Mouse (Mus musculus) kidney, adult 2 months (tissue): ENCODE data around the gene Kcnmb4. TPM values are rescaled to one million over a fixed set of nuclear protein-coding genes. Genes with fewer than 3 reads are reported as not detected.
A peak's percentile ranks its signal among the peaks of the same experiment; 100 is the strongest.

Experiments used
- DNase-seq: peaks from one replicate; pipeline ENCODE4 v3.0.0; 2021
- H3K27ac ChIP-seq: fragments of 200-500 bp; 2 replicates; pipeline ENCODE4 v1.5.1; 2012; ENCODE audit warnings: low read depth, low read length, control low read depth, inconsistent platforms; ENCODE audit not compliant: insufficient read depth
- H3K27me3 ChIP-seq: fragments of 200-500 bp; replicated peaks from 2 replicates; pipeline ENCODE4 v1.6.1; 2012; ENCODE audit warnings: mild to moderate bottlenecking, moderate library complexity, low read length, inconsistent platforms; ENCODE audit not compliant: control insufficient read depth, insufficient read depth
- H3K36me3 ChIP-seq: fragments of 200-500 bp; 2 replicates; pipeline ENCODE4 v1.6.1; 2012; ENCODE audit warnings: mild to moderate bottlenecking, moderate library complexity, low read length, inconsistent platforms; ENCODE audit not compliant: control insufficient read depth, insufficient read depth
- H3K4me1 ChIP-seq: fragments of 200-500 bp; 2 replicates; pipeline ENCODE4 v1.6.1; 2011; ENCODE audit warnings: low read length; ENCODE audit not compliant: control insufficient read depth, insufficient read depth
- H3K4me3 ChIP-seq: fragments of 200-500 bp; 2 replicates; pipeline ENCODE4 v1.5.1; 2011; ENCODE audit warnings: mild to moderate bottlenecking, low read depth, low read length, control low read depth; ENCODE audit not compliant: insufficient read depth
- CTCF ChIP-seq: fragments of 200-500 bp; conservative IDR thresholded peaks from 2 replicates; pipeline ENCODE4 v1.5.1; 2011; ENCODE audit warnings: low read depth, mild to moderate bottlenecking, control low read depth, low read length, moderate library complexity, mixed read lengths; ENCODE audit not compliant: insufficient read depth, insufficient read length
- POLR2A ChIP-seq: fragments of 200-500 bp; IDR thresholded peaks from one replicate; pipeline ENCODE4 v1.6.1; 2011; ENCODE audit warnings: low read depth, low read length, control low read depth
- WGBS: fragments of 180-500 bp; shearing (Covaris S2); methylation state at CpG from one replicate; pipeline ENCODE4 v1.1.7; 2018; 5-methylcytosine and 5-hydroxymethylcytosine counted together
- polyA plus RNA-seq: library from polyadenylated mRNA; depleted of rRNA; stranded (reverse); fragments of >200 nt; gene quantifications from 2 replicates; pipeline ENCODE4 v1.2.3, GENCODE M21; 2012

Kcnmb4 gene
- polyA plus RNA-seq, 1 experiment: 1.5 TPM

DNA sequence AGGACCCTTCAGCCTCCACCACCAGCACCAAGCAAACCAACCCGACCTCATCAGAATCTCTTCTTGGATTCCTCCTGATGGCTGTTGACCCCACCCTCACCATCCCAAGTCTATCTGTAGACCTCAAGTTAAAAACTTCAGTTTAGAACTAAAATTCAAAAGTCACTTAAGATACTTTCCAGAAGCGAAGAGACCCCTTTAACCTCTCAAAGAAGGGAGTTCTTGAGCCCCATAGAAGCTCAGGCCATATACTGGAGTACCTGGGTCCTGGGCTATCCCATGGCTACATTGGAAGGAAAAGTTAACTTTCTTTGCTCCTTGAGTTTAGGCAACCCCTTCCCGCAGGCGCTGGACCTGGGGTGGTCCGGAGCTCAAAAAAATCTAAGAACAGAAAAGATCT lies 1.1 kb downstream of the Kcnmb4 start:
- Histone ChIP-seq H3K27ac (no peak overlapping the region), H3K4me3 (no peak overlapping the region), H3K4me1 (no peaks in the 10 kb centered on the region), H3K27me3 (peaks cover 9% of the 10 kb centered on the region), H3K36me3 (no peaks in the 10 kb centered on the region)
- DNase-seq: no peak
- no peak for TF ChIP-seq CTCF
- TF ChIP-seq POLR2A: no peak
- 21% methylated on average over 5 of the region's 5 CpGs for WGBS

DNA sequence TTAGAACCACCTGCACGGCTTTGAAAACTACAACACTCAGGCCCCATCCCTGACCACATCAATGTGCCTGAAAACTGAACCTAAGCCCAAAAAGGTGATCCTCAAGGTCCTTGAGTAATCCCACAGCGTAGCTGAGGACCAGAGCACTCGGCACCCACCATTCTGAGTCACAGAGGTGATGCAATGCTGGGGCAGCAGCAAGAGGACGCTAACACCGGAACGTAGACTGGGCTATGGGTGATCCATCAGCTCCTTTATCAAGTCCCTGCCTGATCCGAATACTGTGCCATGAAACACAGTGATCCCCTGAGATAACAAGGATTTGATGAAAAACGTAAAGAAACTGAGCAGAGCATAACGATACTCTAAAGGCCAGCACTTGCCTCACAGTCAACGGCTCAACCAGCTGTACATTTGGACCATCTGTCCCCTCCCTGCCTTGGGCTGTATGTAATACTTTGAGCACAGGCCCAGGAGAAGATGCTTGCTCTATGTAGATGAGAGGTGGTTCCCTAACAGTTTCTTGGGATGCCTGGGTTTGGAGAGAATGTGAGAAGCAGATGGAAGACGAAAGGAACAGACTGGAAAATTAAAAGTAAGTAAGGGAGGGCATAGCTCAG lies 3.3 kb downstream of the Kcnmb4 start:
- no peak overlapping the region for H3K4me3 ChIP-seq
- H3K36me3 ChIP-seq: no peaks in the 10 kb centered on the region
- peaks cover 8% of the 10 kb centered on the region for H3K27me3 ChIP-seq
- no peaks in the 10 kb centered on the region for H3K4me1 ChIP-seq
- TF ChIP-seq CTCF: no peak
- TF ChIP-seq POLR2A: no peak
- no peak overlapping the region for H3K27ac ChIP-seq
- no peak for DNase-seq
- WGBS: 92% methylated on average over 11 of the region's 11 CpGs

DNA sequence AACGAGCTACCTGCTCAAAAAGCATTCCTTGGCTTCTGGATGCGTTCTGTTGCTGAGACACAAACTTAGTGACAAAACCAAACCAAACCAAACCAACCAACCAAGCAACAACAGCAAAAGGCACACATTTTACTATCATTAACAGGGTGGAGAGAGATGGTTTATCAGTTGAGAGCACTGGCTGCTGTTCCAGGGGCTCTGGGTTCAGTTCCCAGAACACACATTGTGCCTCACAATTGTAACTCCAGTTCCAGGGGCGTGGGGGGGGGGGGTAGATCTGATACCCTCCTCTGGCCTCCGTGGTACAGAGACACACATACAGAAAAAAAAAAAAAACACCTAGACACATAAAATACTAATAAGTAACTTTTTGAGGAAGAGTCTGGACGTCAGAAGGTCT lies 5.6 kb downstream of the Kcnmb4 start:
- H3K27ac ChIP-seq: no peak overlapping the region
- no peaks in the 10 kb centered on the region for H3K36me3 ChIP-seq
- WGBS: 76% methylated on average over 5 of the region's 5 CpGs
- no peak overlapping the region for H3K4me3 ChIP-seq
- H3K27me3 ChIP-seq: peaks cover 2% of the 10 kb centered on the region; the same call in 1 of the 2 replicates
- no peaks in the 10 kb centered on the region for H3K4me1 ChIP-seq
- TF ChIP-seq POLR2A (no peak), CTCF (no peak)
- no peak for DNase-seq

DNA sequence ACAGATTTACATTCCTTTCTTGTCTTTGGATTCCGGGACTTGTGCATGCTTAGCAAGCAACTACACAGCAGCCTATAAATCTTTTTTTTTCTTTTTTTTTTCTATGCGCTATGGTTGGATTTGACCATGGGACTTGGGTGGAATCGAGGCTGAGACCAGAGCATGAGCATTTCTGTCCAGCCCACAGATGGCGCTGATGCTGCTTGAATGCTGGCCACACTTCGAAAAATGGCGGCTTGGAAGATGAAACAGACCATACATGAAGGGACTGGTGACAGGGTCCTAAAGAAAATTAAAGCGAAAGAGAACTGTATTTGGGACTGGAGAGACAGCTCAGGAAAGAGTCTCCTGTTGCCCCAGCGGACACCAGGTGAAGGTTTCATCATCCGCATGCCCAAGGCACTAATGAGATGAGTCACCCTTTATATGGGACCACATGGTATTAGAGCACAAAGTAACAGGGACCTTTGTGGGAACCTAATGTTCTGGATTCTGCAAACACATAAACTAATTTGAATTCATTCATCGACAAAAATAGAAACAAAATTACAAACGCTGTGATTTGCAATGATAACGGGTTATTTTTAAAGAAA lies 9.8 kb downstream of the Kcnmb4 start:
- no peak overlapping the region for H3K27ac ChIP-seq
- TF ChIP-seq CTCF (0 out of 2 replicates have a peak, but pooled peaks have one; percentile 15), POLR2A (no peak)
- no peaks in the 10 kb centered on the region for H3K27me3 ChIP-seq
- no peaks in the 10 kb centered on the region for H3K36me3 ChIP-seq
- DNase-seq: no peak
- no peaks in the 10 kb centered on the region for H3K4me1 ChIP-seq
- H3K4me3 ChIP-seq: no peak overlapping the region
- 95% methylated on average over 12 of the region's 12 CpGs for WGBS

DNA sequence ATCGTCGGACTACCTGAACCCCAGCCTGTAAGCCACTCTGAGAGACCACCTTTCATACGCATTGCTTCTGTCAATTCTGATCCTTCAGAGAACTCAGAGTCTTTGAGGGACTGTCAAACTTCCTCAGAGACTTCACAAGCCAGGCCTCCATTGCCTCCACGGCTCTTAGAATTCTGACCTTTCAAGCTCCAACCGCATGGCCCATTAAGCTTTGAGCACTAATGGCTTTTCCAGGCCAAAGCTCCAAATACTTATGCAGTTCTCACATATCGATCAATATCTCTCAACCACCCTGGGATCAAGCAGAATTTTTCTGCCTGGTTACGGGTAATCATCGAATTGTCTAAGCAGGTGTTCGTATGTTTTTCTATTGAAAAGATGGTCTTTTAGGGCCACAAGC lies 12.2 kb downstream of the Kcnmb4 start:
- TF ChIP-seq CTCF (no peak), POLR2A (no peak)
- Histone ChIP-seq H3K27ac (no peak overlapping the region), H3K36me3 (no peaks in the 10 kb centered on the region), H3K27me3 (no peaks in the 10 kb centered on the region), H3K4me1 (no peaks in the 10 kb centered on the region), H3K4me3 (no peak overlapping the region)
- WGBS: 59% methylated on average over 9 of the region's 9 CpGs
- no peak for DNase-seq

DNA sequence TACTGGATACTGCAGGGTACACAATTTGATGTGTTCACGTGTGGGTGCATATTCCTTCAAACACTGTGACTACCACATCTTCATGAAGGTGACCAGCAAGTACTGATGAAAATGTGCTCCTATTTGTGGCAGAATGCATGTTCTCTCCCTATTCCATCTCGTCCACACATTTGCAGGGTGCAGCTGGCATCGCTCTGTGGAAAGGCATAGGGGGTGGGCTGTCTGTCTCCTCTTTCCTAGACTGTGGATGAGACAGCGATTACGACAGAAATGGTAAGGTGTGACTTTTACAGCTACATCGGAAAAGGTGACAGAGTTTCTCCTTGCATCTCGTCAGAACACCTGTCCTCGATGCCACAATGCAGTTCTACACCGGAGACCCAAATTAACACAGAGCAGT lies 14.9 kb downstream of the Kcnmb4 start:
- H3K36me3 ChIP-seq: no peaks in the 10 kb centered on the region
- no peak overlapping the region for H3K4me3 ChIP-seq
- no peak overlapping the region for H3K27ac ChIP-seq
- WGBS: 93% methylated on average over 9 of the region's 9 CpGs
- no peak for DNase-seq
- H3K4me1 ChIP-seq: no peaks in the 10 kb centered on the region
- H3K27me3 ChIP-seq: no peaks in the 10 kb centered on the region
- no peak for TF ChIP-seq CTCF

DNA sequence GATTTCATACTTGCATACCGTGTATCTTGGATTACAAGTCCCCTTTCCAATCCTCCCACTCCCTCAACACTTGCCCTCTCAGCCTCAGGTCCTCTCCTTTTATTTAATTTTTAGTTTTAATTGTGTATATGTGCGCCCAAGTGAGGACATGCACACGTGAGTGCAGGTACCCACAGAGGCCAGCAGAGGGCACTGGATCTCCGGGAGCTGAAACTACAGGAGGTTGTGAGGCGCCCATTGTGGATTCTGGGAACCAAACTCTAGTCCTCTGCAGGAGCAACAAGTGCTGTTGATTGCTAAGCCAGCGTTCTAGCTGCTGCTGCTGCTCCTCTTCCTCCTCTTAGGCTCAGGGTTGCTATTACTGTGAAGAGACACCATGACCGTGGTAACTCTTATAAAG lies 20.9 kb downstream of the Kcnmb4 start:
- no peaks in the 10 kb centered on the region for H3K36me3 ChIP-seq
- no peak overlapping the region for H3K27ac ChIP-seq
- no peak for DNase-seq
- H3K27me3 ChIP-seq: no peaks in the 10 kb centered on the region
- no peaks in the 10 kb centered on the region for H3K4me1 ChIP-seq
- 94% methylated on average over 7 of the region's 7 CpGs for WGBS
- H3K4me3 ChIP-seq: no peak overlapping the region
- TF ChIP-seq CTCF (no peak), POLR2A (no peak)
